Mouse (Mus musculus): ENCODE measurements around the gene Gpr18. TPM values are rescaled to one million over a fixed set of nuclear protein-coding genes. Genes with fewer than 3 reads are reported as not detected.
"Not testable (repeated sequence)": the region's sequence is repeated elsewhere in the genome, so short reads cannot be mapped to it uniquely, and the experiment has no call there.

The Gpr18 gene
- polyA plus RNA-seq, 1 experiment = 0.26 TPM

DNA sequence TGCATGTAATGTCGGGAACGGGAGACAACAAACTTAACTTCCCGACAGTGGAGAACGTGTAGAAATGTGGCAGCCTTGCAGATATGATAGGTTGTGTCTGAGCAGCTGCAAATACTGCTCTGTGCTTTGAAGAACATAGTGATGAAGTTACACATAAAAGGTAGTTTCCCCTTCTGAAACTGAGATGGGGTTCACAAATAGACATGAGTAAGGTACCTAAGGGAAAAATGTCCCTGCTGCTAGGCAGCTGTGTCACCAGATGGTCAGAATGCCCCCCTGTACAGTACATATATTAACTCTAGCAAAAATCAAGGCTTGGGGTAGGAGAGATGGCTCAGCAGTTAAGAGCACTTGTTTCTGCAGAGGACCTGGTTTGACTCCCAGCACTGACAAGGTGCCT, 41.9 kb downstream of the Gpr18 start:
- no peaks in the 10 kb centered on the region for H3K36me3 ChIP-seq (ENCODE audit: control insufficient read depth, insufficient read depth, low read length)
- TF ChIP-seq CTCF (IDR thresholded peaks at IDR 0.05; ENCODE audit: control insufficient read depth, insufficient read depth, insufficient replicate concordance, low read depth, low read length) (no peak), POLR2A (IDR thresholded peaks at IDR 0.05; ENCODE audit: control insufficient read depth, low read depth, low read length) (no peak)
- peaks cover 2% of the 10 kb centered on the region; the same call in 1 of the 2 replicates for H3K4me1 ChIP-seq (ENCODE audit: control insufficient read depth, insufficient read depth, low read length)
- no peak overlapping the region for H3K27ac ChIP-seq (ENCODE audit: control insufficient read depth, insufficient read depth, low read depth, low read length)
- H3K27me3 ChIP-seq (ENCODE audit: control insufficient read depth, insufficient read depth, low read length) = no peaks in the 10 kb centered on the region
- no peak overlapping the region for H3K4me3 ChIP-seq (ENCODE audit: control insufficient read depth, low read depth, low read length)

DNA sequence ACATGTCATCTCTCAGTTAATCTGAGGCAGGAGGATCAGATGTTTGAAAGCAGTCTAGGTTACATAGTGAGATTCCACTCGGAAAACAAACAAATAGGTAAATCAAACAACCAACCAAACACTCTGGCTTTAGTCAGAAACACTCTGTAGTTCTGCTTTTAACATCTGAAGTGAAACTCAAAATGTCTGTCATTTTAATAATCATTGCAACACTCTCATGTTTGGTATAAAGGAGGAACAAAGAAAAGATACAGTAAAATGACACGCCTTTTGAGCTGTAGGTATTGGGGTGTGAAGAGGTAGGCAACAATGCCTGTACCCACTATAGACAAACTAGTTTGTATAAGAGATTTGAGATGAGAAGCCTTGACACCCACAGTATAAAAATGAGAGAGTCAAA, 42.4 kb downstream of the Gpr18 start:
- Histone ChIP-seq H3K27me3 (ENCODE audit: control insufficient read depth, insufficient read depth, low read length) (no peaks in the 10 kb centered on the region), H3K27ac (ENCODE audit: control insufficient read depth, insufficient read depth, low read depth, low read length) (no peak overlapping the region), H3K36me3 (ENCODE audit: control insufficient read depth, insufficient read depth, low read length) (no peaks in the 10 kb centered on the region), H3K4me3 (ENCODE audit: control insufficient read depth, low read depth, low read length) (no peak overlapping the region), H3K4me1 (ENCODE audit: control insufficient read depth, insufficient read depth, low read length) (peaks cover 2% of the 10 kb centered on the region; the same call in 1 of the 2 replicates)
- TF ChIP-seq POLR2A (IDR thresholded peaks at IDR 0.05; ENCODE audit: control insufficient read depth, low read depth, low read length) (no peak), CTCF (IDR thresholded peaks at IDR 0.05; ENCODE audit: control insufficient read depth, insufficient read depth, insufficient replicate concordance, low read depth, low read length) (no peak)

DNA sequence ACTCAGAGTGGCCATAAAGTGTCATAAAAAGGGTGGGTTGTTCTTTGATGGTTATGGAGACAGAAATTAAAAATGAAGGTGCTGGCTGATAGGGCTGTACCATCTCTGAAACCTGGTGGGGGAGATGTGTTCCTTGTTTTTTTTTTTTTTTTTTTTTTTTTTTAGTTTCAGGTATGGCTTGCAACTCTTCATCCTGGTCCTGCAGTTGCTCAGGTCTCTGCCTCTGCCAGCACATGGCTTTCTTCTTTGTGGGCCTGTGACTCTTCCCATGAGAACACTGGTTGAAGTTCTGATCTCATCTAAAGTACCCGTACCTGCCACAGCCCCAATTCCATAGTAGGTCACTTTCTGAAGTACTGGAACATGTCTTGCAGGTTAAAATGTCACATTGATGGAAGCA, 42.8 kb downstream of the Gpr18 start:
- H3K36me3 ChIP-seq (ENCODE audit: control insufficient read depth, insufficient read depth, low read length) = no peaks in the 10 kb centered on the region

DNA sequence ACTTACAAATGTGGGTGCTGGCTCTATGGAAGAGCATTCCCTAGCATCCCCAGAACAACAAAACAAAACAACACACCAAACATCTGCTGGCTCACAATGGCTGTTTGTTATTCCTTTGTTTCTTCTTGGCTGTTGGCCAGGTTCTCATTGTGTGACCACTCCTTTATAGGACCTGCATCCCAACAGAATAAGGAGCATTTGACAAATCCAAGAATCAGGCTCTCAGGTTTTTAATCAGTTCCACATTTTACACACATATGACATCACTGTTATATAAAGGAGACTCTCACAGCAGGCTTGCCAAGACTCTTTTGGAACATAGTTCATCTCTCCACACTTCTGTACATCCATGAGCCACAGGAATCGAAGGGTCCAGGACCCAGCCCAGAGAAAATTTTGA, 46.5 kb downstream of the Gpr18 start:
- Histone ChIP-seq H3K27me3 (ENCODE audit: control insufficient read depth, insufficient read depth, low read length) (no peaks in the 10 kb centered on the region), H3K4me1 (ENCODE audit: control insufficient read depth, insufficient read depth, low read length) (peaks cover 2% of the 10 kb centered on the region; the same call in 1 of the 2 replicates), H3K4me3 (ENCODE audit: control insufficient read depth, low read depth, low read length) (no peak overlapping the region), H3K27ac (ENCODE audit: control insufficient read depth, insufficient read depth, low read depth, low read length) (no peak overlapping the region), H3K36me3 (ENCODE audit: control insufficient read depth, insufficient read depth, low read length) (no peaks in the 10 kb centered on the region)
- TF ChIP-seq POLR2A (IDR thresholded peaks at IDR 0.05; ENCODE audit: control insufficient read depth, low read depth, low read length) = no peak
- TF ChIP-seq CTCF (IDR thresholded peaks at IDR 0.05; ENCODE audit: control insufficient read depth, insufficient read depth, insufficient replicate concordance, low read depth, low read length) = no peak

More for the DNA sequence above, 42.8 kb downstream of the Gpr18 start:
- Histone ChIP-seq H3K4me1 (ENCODE audit: control insufficient read depth, insufficient read depth, low read length) (peaks cover 2% of the 10 kb centered on the region; the same call in 1 of the 2 replicates), H3K27ac (ENCODE audit: control insufficient read depth, insufficient read depth, low read depth, low read length) (no peak overlapping the region), H3K4me3 (ENCODE audit: control insufficient read depth, low read depth, low read length) (no peak overlapping the region), H3K27me3 (ENCODE audit: control insufficient read depth, insufficient read depth, low read length) (no peaks in the 10 kb centered on the region)
- TF ChIP-seq POLR2A (IDR thresholded peaks at IDR 0.05; ENCODE audit: control insufficient read depth, low read depth, low read length) (no peak), CTCF (IDR thresholded peaks at IDR 0.05; ENCODE audit: control insufficient read depth, insufficient read depth, insufficient replicate concordance, low read depth, low read length) (no peak)

DNA sequence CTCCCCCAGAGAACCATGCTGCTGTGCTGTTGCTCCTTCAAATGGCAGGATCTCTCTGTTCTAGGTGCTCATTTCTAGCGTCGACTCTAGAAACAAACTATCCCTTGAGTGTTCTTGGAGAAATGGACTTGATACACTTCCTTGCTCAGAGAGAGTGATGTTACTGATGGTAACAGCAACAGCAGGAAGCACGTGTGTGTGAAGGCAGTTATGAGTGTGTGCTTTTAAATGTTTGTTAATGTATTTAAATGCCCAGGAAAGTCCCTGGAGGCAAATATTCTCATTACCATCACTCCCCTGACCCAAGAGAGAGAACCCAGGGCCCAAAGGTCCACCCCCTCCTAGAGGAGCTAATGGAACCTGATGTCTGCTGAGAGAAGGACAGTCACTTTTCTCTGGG, 49.0 kb downstream of the Gpr18 start:
- H3K36me3 ChIP-seq (ENCODE audit: control insufficient read depth, insufficient read depth, low read length) = no peaks in the 10 kb centered on the region
- H3K4me1 ChIP-seq (ENCODE audit: control insufficient read depth, insufficient read depth, low read length) = peaks cover 2% of the 10 kb centered on the region; the same call in 1 of the 2 replicates
- no peak overlapping the region for H3K27ac ChIP-seq (ENCODE audit: control insufficient read depth, insufficient read depth, low read depth, low read length)
- H3K4me3 ChIP-seq (ENCODE audit: control insufficient read depth, low read depth, low read length) = no peak overlapping the region
- no peaks in the 10 kb centered on the region for H3K27me3 ChIP-seq (ENCODE audit: control insufficient read depth, insufficient read depth, low read length)
- TF ChIP-seq CTCF (IDR thresholded peaks at IDR 0.05; ENCODE audit: control insufficient read depth, insufficient read depth, insufficient replicate concordance, low read depth, low read length) = no peak

DNA sequence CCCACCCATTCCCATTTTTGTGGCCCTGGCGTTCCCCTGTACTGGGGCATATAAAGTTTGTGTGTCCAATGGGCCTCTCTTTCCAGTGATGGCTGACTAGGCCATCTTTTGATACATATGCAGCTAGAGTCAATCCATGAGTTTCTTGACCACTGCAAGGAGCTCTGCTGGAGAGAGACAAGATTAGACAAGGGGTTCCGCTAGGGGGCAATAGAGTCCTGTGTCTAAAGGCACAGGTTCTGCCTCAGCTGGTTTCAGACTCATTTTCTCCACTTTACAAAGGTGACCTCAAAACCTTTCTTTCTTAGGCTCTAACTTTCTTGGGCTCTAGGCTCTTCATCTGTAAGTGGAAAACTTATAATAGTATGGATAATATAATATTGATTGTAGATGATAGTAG, 50.4 kb downstream of the Gpr18 start:
- H3K4me1 ChIP-seq (ENCODE audit: control insufficient read depth, insufficient read depth, low read length); H3K36me3 ChIP-seq (ENCODE audit: control insufficient read depth, insufficient read depth, low read length); H3K27ac ChIP-seq (ENCODE audit: control insufficient read depth, insufficient read depth, low read depth, low read length); H3K27me3 ChIP-seq (ENCODE audit: control insufficient read depth, insufficient read depth, low read length); H3K4me3 ChIP-seq (ENCODE audit: control insufficient read depth, low read depth, low read length): not testable (repeated sequence)

Other genes with a start within 250 kb of the Gpr18 start
- 4.3 and 4.6 TPM in 2 replicates for gene Dock9, start 117.9 kb downstream of the Gpr18 start, polyA plus RNA-seq (2012; rRNA removed)
- 95.8 and 107 TPM in 2 replicates for gene Ubac2, start 37.2 kb downstream of the Gpr18 start, polyA plus RNA-seq (2012; rRNA removed)
- gene Gpr183, start 49.4 kb upstream of the Gpr18 start, polyA plus RNA-seq (2012; rRNA removed) = 0.15 and 0.20 TPM in 2 replicates
- 22.7 and 25.2 TPM in 2 replicates for gene Timm8a2, start 118.9 kb upstream of the Gpr18 start, polyA plus RNA-seq (2012; rRNA removed)
- 107 and 163 TPM in 2 replicates for gene Tm9sf2, start 191.3 kb upstream of the Gpr18 start, polyA plus RNA-seq (2012; rRNA removed)

Measured in testis, adult 2 months (tissue).